Mouse (Mus musculus): ENCODE data around the gene Slc9a5. TPM values are rescaled to one million over a fixed set of nuclear protein-coding genes. Genes with fewer than 3 reads are reported as not detected.

The Slc9a5 gene
- polyA plus RNA-seq, 1 experiment = 51.7 TPM

DNA sequence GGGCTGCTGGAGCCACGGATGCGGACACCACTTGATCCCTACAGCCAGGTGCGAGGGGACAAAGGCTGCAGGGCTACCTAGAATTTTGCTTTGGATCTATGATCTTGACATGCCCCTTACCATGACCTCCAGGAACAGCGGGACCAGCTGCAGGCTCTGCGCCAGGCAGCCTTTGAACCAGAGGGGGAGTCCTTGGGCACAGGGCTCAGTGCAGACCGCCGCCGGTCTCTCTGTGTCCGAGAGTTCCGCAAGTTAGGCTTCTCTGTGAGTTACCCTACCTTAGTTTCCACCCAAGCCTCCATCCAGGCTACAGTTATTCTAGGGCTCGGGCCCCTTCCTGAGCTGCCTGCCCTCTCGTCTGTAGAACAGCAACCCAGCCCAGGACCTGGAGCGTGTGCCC lies 41.0 kb upstream of the Slc9a5 start:
- 95% methylated on average over 13 of the region's 13 CpGs for WGBS
- no peak for TF ChIP-seq POLR2A (IDR thresholded peaks at IDR 0.05; ENCODE audit: borderline replicate concordance, insufficient read depth, low read length)
- TF ChIP-seq CTCF (IDR thresholded peaks at IDR 0.05; ENCODE audit: borderline replicate concordance, insufficient read depth, low read depth, low read length) = no peak

DNA sequence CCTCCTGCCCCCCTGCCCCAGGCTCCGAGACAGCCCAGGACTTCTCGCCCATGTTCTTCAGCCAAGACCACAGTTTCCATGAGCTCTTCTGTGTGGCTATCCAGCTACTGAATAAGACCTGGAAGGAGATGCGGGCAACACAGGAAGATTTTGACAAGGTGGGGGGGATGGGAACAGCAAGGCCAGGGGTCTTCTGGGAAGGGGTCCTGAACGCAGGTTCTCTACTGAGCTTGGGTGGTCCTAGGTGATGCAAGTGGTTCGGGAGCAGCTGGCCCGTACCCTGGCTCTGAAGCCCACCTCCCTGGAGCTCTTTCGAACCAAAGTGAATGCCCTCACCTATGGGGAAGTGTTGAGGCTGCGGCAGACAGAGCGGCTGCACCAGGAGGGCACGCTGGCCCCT lies 40.2 kb upstream of the Slc9a5 start:
- peaks cover 70% of the 10 kb centered on the region for H3K4me1 ChIP-seq (ENCODE audit: control insufficient read depth, insufficient read depth, low read length)
- TF ChIP-seq CTCF (IDR thresholded peaks at IDR 0.05; ENCODE audit: borderline replicate concordance, insufficient read depth, low read depth, low read length) = no peak
- H3K27ac ChIP-seq (ENCODE audit: insufficient read depth, low read length) = peak overlapping the region; percentile 99
- peak in 1 of 2 experiments; percentile 40 for DNase-seq
- H3K27me3 ChIP-seq (ENCODE audit: control insufficient read depth, insufficient read depth, low read length) = no peaks in the 10 kb centered on the region
- WGBS = 89% methylated on average over 10 of the region's 10 CpGs
- peak overlapping the region; percentile 42 for H3K4me3 ChIP-seq (replicated peaks; ENCODE audit: insufficient read depth, low read depth, low read length)

More for the DNA sequence above, 41.0 kb upstream of the Slc9a5 start:
- Histone ChIP-seq H3K27ac (ENCODE audit: insufficient read depth, low read length) (0 out of 2 replicates have a peak overlapping the region, but pooled peaks have one; percentile 99), H3K4me1 (ENCODE audit: control insufficient read depth, insufficient read depth, low read length) (peaks cover 62% of the 10 kb centered on the region), H3K4me3 (replicated peaks; ENCODE audit: insufficient read depth, low read depth, low read length) (no peak overlapping the region), H3K27me3 (ENCODE audit: control insufficient read depth, insufficient read depth, low read length) (no peaks in the 10 kb centered on the region)
- DNase-seq = no peak

DNA sequence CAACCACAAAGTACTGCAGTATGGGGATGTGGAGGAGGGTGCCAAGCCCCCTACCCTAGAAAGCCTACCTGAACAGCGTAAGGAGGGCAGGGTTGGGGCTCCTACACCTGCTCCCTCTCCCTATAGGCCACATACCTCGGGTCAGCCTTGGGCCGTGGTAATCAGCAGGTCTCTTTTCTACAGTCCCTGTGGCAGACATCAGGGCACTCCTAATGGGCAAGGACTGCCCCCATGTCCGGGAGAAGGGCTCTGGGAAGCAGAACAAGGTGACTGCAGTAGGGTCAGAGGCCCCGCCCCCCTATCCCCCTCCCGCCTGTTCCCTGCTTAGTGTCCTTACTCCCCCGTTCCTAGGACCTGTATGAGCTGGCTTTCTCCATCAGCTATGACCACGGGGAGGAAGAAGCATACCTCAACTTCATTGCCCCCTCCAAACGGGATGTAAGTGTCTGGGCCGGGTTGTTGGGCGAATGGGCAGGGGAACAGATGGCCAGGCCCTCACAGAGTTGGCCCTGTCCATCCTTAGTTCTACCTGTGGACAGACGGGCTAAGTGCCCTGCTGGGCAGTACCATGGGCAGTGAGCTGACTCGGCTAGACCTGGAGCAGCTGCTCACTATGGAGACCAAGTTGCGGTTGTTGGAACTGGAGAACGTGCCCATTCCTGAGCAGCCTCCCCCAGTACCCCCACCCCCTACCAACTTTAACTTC lies 39.3 kb upstream of the Slc9a5 start:
- Histone ChIP-seq H3K27ac (ENCODE audit: insufficient read depth, low read length) (peak overlapping the region; percentile 99), H3K27me3 (ENCODE audit: control insufficient read depth, insufficient read depth, low read length) (no peaks in the 10 kb centered on the region), H3K4me1 (ENCODE audit: control insufficient read depth, insufficient read depth, low read length) (peaks cover 77% of the 10 kb centered on the region), H3K4me3 (replicated peaks; ENCODE audit: insufficient read depth, low read depth, low read length) (peak overlapping the region; percentile 42)
- 16% methylated on average over 15 of the region's 15 CpGs for WGBS
- peak; percentile 93 to 97 for DNase-seq
- TF ChIP-seq CTCF (IDR thresholded peaks at IDR 0.05; ENCODE audit: borderline replicate concordance, insufficient read depth, low read depth, low read length) (no peak), POLR2A (IDR thresholded peaks at IDR 0.05; ENCODE audit: borderline replicate concordance, insufficient read depth, low read length) (no peak)

DNA sequence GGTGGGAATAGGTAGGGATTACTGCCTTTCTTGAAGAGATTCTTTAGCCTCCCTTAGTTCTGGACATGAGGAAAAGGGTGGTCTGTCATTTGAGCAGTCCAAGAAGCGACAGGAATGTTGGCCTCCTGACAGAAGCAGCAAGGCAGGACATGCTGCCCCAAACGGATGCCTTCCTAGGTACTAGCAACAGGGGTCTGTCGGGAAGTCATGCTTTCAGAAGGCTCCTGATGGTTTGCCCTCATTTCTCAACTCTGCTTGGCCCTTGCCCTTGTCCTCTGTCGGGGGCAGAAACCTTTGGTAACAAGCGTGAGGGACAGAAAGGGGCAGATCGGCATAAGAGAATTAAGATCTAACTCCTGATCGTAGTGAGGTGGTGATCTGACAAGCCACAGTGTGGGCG lies 38.5 kb upstream of the Slc9a5 start:
- TF ChIP-seq CTCF (IDR thresholded peaks at IDR 0.05; ENCODE audit: borderline replicate concordance, insufficient read depth, low read depth, low read length) (no peak), POLR2A (IDR thresholded peaks at IDR 0.05; ENCODE audit: borderline replicate concordance, insufficient read depth, low read length) (no peak)
- Histone ChIP-seq H3K4me1 (ENCODE audit: control insufficient read depth, insufficient read depth, low read length) (peaks cover 76% of the 10 kb centered on the region), H3K27ac (ENCODE audit: insufficient read depth, low read length) (peak overlapping the region; percentile 99), H3K27me3 (ENCODE audit: control insufficient read depth, insufficient read depth, low read length) (no peaks in the 10 kb centered on the region), H3K4me3 (replicated peaks; ENCODE audit: insufficient read depth, low read depth, low read length) (no peak overlapping the region)
- DNase-seq = peak; percentile 54 to 55
- 26% methylated on average over 8 of the region's 8 CpGs for WGBS

DNA sequence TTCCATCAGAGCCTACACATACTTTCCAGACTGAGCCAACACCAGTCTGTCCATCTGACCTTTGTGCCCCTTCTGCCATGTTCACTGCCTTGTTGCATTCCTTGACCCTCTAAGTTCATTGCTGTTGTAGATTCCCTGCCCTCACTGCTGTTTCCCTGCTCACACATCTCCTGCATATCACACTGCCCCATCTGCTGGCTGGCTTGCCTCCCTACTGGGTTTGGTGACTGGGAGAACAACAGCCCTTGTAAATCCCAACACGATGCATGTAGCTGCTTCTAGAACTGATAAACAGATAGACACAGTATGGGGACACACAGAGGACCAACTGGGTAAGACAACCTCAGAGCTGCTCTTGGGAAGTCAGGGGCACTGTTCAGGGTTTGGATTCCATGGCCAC lies 36.9 kb upstream of the Slc9a5 start:
- Histone ChIP-seq H3K27ac (ENCODE audit: insufficient read depth, low read length) (0 out of 2 replicates have a peak overlapping the region, but pooled peaks have one; percentile 11), H3K4me3 (replicated peaks; ENCODE audit: insufficient read depth, low read depth, low read length) (no peak overlapping the region), H3K4me1 (ENCODE audit: control insufficient read depth, insufficient read depth, low read length) (peaks cover 65% of the 10 kb centered on the region), H3K27me3 (ENCODE audit: control insufficient read depth, insufficient read depth, low read length) (no peaks in the 10 kb centered on the region)
- TF ChIP-seq POLR2A (IDR thresholded peaks at IDR 0.05; ENCODE audit: borderline replicate concordance, insufficient read depth, low read length) (no peak), CTCF (IDR thresholded peaks at IDR 0.05; ENCODE audit: borderline replicate concordance, insufficient read depth, low read depth, low read length) (no peak)
- no peak for DNase-seq
- WGBS = 48% methylated on average over 1 of the region's 1 CpGs

DNA sequence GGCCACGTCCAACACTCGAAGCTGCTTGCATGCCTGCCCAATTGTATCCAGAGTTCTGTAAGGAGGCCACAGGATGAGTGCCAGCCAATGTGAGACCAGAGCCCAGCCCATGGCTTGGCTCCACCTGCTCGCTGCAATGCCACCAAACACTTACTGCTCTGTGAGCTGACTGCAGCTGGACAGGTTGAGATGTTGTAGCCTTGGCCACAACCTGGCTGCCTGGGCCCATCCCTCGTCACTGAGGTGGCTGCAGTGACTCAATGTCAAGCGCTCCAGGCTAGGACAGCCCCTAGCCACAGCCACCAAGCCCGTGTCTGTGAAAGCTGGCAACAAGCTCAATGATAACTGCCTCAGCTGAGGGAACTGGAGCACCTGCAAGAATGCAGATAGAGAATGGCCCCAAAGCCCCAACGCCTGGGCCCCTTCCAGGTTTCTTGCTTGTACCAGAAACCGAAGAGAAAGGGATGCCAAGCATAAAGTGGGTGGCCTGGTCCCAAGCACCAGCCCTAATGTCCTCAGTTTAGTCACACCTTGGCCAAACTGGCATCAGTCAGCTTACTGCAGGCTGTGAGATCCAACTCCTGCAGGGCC lies 35.7 kb upstream of the Slc9a5 start:
- H3K4me1 ChIP-seq (ENCODE audit: control insufficient read depth, insufficient read depth, low read length) = peaks cover 59% of the 10 kb centered on the region
- WGBS = 42% methylated on average over 8 of the region's 8 CpGs
- H3K27ac ChIP-seq (ENCODE audit: insufficient read depth, low read length) = no peak overlapping the region
- peak; percentile 60 to 69 for DNase-seq
- TF ChIP-seq POLR2A (IDR thresholded peaks at IDR 0.05; ENCODE audit: borderline replicate concordance, insufficient read depth, low read length) = no peak
- TF ChIP-seq CTCF (IDR thresholded peaks at IDR 0.05; ENCODE audit: borderline replicate concordance, insufficient read depth, low read depth, low read length) = no peak
- no peaks in the 10 kb centered on the region for H3K27me3 ChIP-seq (ENCODE audit: control insufficient read depth, insufficient read depth, low read length)
- H3K4me3 ChIP-seq (replicated peaks; ENCODE audit: insufficient read depth, low read depth, low read length) = no peak overlapping the region

DNA sequence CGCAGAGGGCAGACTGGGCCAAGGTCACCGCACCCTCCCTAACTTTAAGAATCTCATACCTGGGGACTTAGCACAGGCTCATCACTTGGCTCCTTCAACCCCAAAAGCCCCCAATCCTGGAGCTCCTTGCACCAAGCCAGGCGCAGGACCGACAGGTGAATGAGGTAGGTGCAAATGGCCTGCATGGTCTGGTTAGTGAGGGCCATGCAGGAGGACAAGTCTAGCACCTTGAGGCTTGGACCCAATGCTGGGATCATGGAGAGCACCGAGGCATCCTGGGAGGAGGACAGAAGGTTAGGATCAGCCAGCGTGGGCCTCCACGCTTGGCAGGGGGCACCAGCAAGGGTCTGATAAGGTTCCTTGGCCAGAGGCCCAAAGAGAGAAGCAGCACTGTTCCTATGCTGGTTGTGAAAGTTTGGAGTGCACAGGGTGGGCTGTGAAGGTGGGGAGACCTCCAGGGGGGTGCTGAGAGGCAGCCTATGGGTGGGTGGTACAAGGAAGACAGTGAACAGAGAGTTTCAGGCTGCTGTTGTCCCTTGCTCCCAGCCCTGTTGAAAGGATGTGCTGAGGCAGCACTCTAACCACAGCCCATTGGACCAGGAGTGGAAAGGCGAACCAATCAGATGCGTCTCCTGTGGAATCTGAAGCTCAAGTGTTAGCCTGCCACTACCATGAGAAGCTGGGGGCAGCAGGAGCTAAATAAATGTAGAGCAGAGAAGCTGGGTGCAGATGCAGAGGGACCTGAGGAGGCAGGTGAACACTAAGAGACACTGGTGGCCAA lies 34.8 kb upstream of the Slc9a5 start:
- H3K27ac ChIP-seq (ENCODE audit: insufficient read depth, low read length) = peak overlapping the region; percentile 25; the same call in 1 of the 2 replicates
- no peak for TF ChIP-seq POLR2A (IDR thresholded peaks at IDR 0.05; ENCODE audit: borderline replicate concordance, insufficient read depth, low read length)
- no peak for TF ChIP-seq CTCF (IDR thresholded peaks at IDR 0.05; ENCODE audit: borderline replicate concordance, insufficient read depth, low read depth, low read length)
- peaks cover 54% of the 10 kb centered on the region for H3K4me1 ChIP-seq (ENCODE audit: control insufficient read depth, insufficient read depth, low read length)
- 79% methylated on average over 9 of the region's 9 CpGs for WGBS
- no peaks in the 10 kb centered on the region for H3K27me3 ChIP-seq (ENCODE audit: control insufficient read depth, insufficient read depth, low read length)
- DNase-seq = no peak
- no peak overlapping the region for H3K4me3 ChIP-seq (replicated peaks; ENCODE audit: insufficient read depth, low read depth, low read length)
